Mouse (Mus musculus) megakaryocyte, embryonic 14.5 days (primary cell): ENCODE measurements around the gene Vat1l. TPM values are rescaled to one million over a fixed set of nuclear protein-coding genes. Genes with fewer than 3 reads are reported as not detected.

Experiments
- H3K27me3 ChIP-seq: replicated peaks from 2 replicates; pipeline ENCODE3; 2012; ENCODE audit warnings: inconsistent platforms
- H3K36me3 ChIP-seq: replicated peaks from 2 replicates; pipeline ENCODE3; 2012; ENCODE audit warnings: low read length, inconsistent platforms, mixed read lengths
- H3K4me1 ChIP-seq: 2 replicates; pipeline ENCODE4 v1.6.1; 2012; ENCODE audit warnings: inconsistent platforms
- H3K4me3 ChIP-seq: replicated peaks from 2 replicates; pipeline ENCODE3; 2012; ENCODE audit warnings: moderate library complexity, mild to moderate bottlenecking, inconsistent platforms
- H3K9me3 ChIP-seq: 2 replicates; pipeline ENCODE4 v1.6.1; 2012; ENCODE audit warnings: inconsistent platforms
- FLI1 ChIP-seq: IDR thresholded peaks from 2 replicates; pipeline ENCODE4 v1.6.1; 2012; ENCODE audit warnings: low read length, inconsistent platforms, mixed read lengths
- GATA1 ChIP-seq: IDR thresholded peaks from 3 replicates; pipeline ENCODE4 v1.6.1; 2012; ENCODE audit warnings: mixed read lengths, low read length, inconsistent platforms, borderline replicate concordance
- polyA plus RNA-seq: library from polyadenylated mRNA; stranded (reverse); fragments of >175 nt; gene quantifications from 2 replicates; pipeline ENCODE4 v1.2.3, GENCODE M21; 2012; ENCODE audit warnings: low replicate concordance; ENCODE audit not compliant: insufficient read depth

Vat1l gene
- polyA plus RNA-seq, 1 experiment: 2.3 TPM

DNA sequence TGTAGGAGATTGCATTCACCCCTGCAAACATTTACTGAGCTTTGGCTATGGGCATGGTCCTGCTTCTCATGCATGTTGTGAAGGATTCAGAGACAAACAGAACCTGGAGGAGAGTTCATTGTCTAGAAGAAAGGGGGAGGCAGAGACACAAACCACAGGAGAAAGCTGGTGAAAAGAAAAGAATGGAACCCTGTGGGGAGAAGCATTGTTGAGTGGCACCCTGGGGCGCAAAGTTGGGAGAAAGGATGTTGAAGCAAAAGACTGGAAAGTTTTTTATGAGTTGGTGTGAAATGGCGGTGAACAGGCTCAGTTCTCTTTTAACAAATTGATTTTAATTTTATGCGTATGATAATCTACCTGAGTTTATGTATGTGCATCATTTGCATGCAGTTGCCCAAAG, 178.8 kb downstream of the Vat1l start:
- Histone ChIP-seq H3K9me3 (peaks cover 14% of the 10 kb centered on the region), H3K4me3 (no peak overlapping the region), H3K36me3 (no peaks in the 10 kb centered on the region), H3K4me1 (peaks cover 12% of the 10 kb centered on the region), H3K27me3 (no peaks in the 10 kb centered on the region)
- no peak for TF ChIP-seq FLI1

DNA sequence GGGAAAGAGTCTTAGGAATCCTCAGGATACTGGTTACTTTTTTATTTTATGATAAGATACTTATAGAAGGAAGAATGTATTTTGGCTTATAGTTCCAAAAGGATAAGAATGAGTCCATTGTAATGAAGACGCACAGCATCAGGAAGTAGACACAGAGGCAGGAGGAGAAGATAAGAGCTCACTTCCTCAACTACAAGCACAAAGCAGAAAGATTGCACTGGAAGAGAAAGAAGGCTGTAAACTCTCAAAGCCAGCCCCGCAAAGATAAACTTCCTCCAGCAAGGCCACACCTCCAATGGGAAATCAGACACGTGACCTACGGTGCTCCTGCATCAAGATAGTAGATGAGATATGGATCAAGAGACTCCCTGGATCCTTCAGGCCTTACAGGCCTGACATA, 182.1 kb downstream of the Vat1l start:
- Histone ChIP-seq H3K9me3 (no peaks in the 10 kb centered on the region), H3K27me3 (no peaks in the 10 kb centered on the region), H3K36me3 (no peaks in the 10 kb centered on the region), H3K4me1 (peaks cover 12% of the 10 kb centered on the region), H3K4me3 (no peak overlapping the region)
- TF ChIP-seq FLI1 (no peak), GATA1 (no peak)

DNA sequence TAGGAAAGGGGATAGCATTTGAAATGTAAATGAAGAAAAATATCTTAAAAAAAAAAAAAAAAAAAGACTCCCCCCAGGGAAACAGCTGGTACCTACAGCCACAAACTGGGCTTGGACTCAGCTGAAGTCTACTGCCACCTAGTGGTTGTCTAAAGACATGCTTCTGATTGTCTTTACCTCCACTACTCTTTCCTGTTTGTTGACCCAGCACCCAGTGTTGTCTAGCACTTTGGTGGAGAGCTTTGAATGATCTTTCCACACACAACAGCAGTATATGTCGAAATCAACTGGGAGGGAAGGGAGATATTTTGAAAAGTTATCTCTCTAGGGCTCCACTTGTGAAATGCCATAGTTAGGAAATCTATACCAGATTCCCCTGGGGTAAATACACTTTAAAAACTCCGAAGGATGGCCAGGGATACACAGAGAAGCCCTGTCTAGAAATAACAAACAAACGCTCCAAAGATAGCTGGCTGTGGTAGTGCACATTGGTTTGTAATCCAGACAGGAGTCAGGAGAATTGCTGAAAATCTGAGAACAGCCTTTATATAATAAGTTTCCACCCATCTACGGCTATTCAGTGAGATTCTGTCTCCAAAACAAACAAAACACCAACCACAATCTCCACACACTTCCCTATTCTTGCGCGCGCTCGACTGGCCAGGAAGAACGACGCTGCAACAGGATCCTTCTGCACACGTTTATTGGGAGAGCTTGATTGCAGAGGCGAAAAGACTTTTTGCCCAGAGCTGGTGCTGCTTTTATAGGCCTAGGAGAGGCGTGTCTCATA, 185.2 kb downstream of the Vat1l start:
- Histone ChIP-seq H3K4me1 (peaks cover 12% of the 10 kb centered on the region), H3K9me3 (no peaks in the 10 kb centered on the region), H3K27me3 (no peaks in the 10 kb centered on the region), H3K36me3 (no peaks in the 10 kb centered on the region), H3K4me3 (no peak overlapping the region)
- TF ChIP-seq GATA1: no peak
- no peak for TF ChIP-seq FLI1

DNA sequence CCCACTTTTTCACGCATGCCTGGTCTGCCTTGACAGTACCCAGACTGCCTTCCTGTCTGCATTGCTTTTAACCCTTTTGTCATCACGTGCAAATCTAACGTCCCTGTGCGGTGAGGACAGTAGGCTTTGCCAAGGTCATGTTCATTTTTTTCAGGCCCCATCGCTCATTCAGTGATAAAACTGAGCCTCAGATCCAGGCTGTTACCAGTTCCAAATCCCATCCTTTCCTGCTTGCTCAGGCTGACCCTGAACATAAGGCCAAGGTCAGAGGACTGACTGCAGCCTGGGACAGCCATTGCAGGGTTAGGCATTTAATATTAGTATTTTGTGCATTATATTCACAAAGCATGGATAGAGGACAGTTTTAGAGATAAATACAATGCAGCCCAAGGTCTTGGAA, 192.9 kb downstream of the Vat1l start:
- Histone ChIP-seq H3K4me3 (no peak overlapping the region), H3K4me1 (no peaks in the 10 kb centered on the region), H3K36me3 (no peaks in the 10 kb centered on the region), H3K9me3 (peaks cover 11% of the 10 kb centered on the region), H3K27me3 (no peaks in the 10 kb centered on the region)
- TF ChIP-seq GATA1: no peak
- TF ChIP-seq FLI1: no peak

DNA sequence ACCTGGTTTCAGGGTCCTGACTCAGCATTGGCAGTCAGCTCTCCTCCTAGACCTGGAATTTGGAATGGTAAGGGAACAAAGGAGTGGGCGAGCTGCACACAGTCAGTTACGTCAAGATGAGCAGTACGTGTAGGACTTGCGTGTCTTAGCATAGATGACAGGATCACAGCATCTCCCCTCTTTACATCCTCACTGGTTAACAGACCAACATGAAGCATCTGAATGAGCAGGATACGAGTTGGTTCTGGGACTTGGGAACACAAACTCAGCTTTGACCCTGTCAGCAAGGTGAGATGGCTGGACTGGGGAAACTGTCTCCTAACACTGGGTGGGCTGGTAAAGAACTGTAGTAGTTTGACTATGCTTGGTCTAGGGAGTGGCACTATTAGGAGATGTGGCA, 193.9 kb downstream of the Vat1l start:
- no peak for TF ChIP-seq FLI1
- no peak for TF ChIP-seq GATA1
- Histone ChIP-seq H3K36me3 (no peaks in the 10 kb centered on the region), H3K4me1 (no peaks in the 10 kb centered on the region), H3K27me3 (no peaks in the 10 kb centered on the region), H3K4me3 (no peak overlapping the region), H3K9me3 (peaks cover 11% of the 10 kb centered on the region)

DNA sequence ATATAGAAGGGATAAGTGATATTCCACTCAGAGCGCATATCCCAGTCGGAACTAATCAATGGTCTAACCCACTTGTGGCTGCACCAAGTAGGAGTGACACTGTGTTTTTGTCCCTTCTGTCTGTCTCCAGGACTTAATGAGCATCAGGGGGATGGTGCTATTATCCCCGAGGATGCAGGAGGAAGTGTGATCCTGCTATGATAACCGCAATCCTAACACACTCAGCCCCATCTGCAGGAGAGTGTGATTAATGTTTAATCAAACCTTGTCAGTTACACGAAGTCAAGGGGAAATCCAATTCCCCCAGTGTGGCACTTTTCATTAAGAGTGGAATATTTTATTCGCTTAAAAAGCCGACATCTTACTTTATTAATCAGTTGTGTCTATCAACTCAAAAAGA, 196.3 kb downstream of the Vat1l start:
- no peaks in the 10 kb centered on the region for H3K36me3 ChIP-seq
- TF ChIP-seq FLI1: no peak
- no peaks in the 10 kb centered on the region for H3K4me1 ChIP-seq
- H3K9me3 ChIP-seq: peaks cover 11% of the 10 kb centered on the region
- H3K27me3 ChIP-seq: no peaks in the 10 kb centered on the region
- H3K4me3 ChIP-seq: no peak overlapping the region

DNA sequence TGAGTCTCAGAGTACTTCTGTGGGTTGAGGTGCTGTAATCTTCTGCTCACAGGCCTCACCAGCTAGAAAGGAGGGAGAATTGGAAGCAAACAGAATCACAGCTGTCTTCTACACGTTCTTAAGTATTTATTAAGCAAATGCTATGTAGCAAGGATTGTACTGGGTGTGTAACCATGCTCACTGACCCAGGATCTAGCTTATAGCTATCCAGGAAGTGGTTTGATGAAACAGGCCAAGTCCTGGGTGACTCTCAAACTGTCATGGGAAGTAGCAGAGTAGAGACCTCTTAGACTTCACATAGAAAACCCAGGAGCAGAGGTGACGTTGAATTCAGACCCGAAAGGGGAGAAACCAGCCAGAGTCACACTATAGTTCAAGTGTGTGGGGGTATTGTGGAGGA, 206.0 kb downstream of the Vat1l start:
- Histone ChIP-seq H3K4me1 (no peaks in the 10 kb centered on the region), H3K9me3 (peaks cover 10% of the 10 kb centered on the region), H3K27me3 (no peaks in the 10 kb centered on the region)

DNA sequence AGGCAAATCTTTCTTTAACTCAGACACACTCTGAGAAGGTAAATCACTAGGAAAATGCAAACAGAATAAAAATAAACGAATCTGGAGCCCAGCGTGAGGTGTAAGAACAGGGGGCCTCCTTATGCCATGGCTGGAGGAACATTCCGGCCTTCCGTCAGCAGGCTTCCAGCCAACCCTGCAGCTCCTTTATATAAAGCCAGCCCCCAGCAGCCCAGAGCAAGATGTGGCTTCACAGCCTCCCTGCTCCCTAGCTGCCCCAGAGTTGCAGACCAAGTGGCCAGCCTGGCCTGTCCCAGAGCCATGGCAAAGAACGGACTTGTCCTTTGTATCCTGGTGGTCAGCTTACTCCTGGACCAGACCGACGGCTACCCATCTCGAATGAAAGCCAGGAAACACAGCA, 212.4 kb downstream of the Vat1l start, which contains the start of gene Clec3a:
TSS of gene Clec3a (plus strand) at position 301 of the 400 bp plus-strand sequence.
- Histone ChIP-seq H3K4me1 (no peaks in the 10 kb centered on the region), H3K27me3 (peaks cover 2% of the 10 kb centered on the region), H3K9me3 (peaks cover 16% of the 10 kb centered on the region), H3K4me3 (no peak within 1 kb of the TSS), H3K36me3 (no peaks in the 10 kb centered on the region)
- TF ChIP-seq FLI1: no peak
- TF ChIP-seq GATA1: no peak

More for the DNA sequence above, 206.0 kb downstream of the Vat1l start:
- H3K36me3 ChIP-seq: no peaks in the 10 kb centered on the region
- no peak overlapping the region for H3K4me3 ChIP-seq
- TF ChIP-seq GATA1: no peak
- TF ChIP-seq FLI1: no peak

DNA sequence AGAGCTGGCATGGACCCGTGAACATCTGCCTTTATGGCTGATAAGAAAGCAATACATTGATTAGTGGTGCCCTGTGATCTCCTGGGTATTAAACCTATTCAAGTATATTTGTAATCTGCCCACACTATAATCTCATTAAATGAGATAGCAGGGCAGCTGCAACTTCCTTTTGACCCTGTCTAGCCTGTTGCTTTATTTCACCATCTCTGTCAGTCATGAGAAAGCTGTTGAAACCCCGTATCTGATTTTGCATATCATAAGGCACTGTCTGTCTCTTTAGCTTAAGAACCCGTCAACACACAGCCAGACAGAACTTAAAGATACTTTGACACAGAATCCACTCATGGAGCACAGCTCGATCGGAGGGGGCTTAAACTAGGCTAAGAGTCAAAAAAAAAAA, 213.1 kb downstream of the Vat1l start:
- H3K36me3 ChIP-seq: no peaks in the 10 kb centered on the region
- H3K27me3 ChIP-seq: peaks cover 2% of the 10 kb centered on the region
- peaks cover 15% of the 10 kb centered on the region for H3K9me3 ChIP-seq
- H3K4me3 ChIP-seq: no peak overlapping the region
- H3K4me1 ChIP-seq: no peaks in the 10 kb centered on the region
- TF ChIP-seq GATA1 (no peak), FLI1 (no peak)

DNA sequence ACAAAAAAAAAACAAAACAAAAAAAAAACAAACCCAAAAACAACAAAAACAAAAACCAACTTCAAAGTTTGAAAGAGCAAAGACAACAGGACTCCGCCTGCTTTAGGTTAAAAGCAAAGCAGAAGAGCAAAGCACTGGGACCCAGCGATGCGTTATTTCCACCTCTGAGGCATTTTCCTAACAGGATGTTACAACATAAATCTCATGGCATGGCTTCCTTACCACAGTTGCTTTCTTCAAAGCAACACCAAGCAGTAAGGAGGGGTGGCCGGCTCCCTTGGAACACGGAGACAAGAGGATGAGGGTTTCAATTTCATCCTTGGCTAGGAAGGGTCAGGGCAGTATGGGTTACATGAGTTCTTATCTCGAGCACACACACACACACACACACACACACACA, 213.5 kb downstream of the Vat1l start:
- Histone ChIP-seq H3K27me3 (peaks cover 2% of the 10 kb centered on the region), H3K4me1 (no peaks in the 10 kb centered on the region), H3K4me3 (no peak overlapping the region), H3K9me3 (peaks cover 14% of the 10 kb centered on the region), H3K36me3 (no peaks in the 10 kb centered on the region)
- TF ChIP-seq GATA1 (no peak), FLI1 (no peak)

DNA sequence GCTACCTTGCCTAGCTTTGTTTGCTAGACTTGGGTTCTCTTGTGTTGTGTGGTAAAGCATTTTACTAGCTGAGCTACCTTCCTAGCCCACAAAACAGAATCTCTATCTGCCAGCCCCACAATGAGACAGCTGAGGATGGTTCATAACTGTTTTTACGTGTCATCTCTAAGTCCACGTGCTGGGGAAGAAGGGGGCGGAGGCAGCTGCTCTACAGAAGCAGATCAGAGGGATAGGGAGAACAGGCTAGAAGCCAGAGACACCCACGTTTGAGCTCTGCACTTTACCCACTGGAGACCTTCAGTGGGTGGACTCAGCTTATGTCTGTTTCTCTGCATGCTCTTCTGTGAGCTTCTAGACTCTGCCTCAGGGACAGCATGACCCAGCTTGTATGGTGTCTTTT, 216.1 kb downstream of the Vat1l start:
- no peak overlapping the region for H3K4me3 ChIP-seq
- no peaks in the 10 kb centered on the region for H3K36me3 ChIP-seq
- peaks cover 2% of the 10 kb centered on the region for H3K27me3 ChIP-seq
- TF ChIP-seq FLI1: no peak
- no peak for TF ChIP-seq GATA1
- peaks cover 13% of the 10 kb centered on the region; the same call in 1 of the 2 replicates for H3K9me3 ChIP-seq
- no peaks in the 10 kb centered on the region for H3K4me1 ChIP-seq

Other genes with a start within 250 kb of the Vat1l start
- 12.1 TPM in 1 of 2 replicates, not detected in the other for gene Nudt7, start 72.1 kb upstream of the Vat1l start, polyA plus RNA-seq
- gene Clec3a, start 212.5 kb downstream of the Vat1l start, polyA plus RNA-seq: not detected in 2 replicates
- 2.5 and 4.7 TPM in 2 replicates for gene Wwox, start 234.0 kb downstream of the Vat1l start, polyA plus RNA-seq